Mouse (Mus musculus): ENCODE measurements around the gene Ilf2.

- TF ChIP-seq TAL1 (IDR thresholded peaks at IDR 0.05; ENCODE audit: low read length): no peak
- no peak for TF ChIP-seq GATA1 (IDR thresholded peaks at IDR 0.05; ENCODE audit: low read length)
Measured at GRCm38 (mm10) chr3:90447123-90447494, 28.8 kb upstream of the Ilf2 start.
